15 mouse cellular contexts compared by ENCODE assay signal in genomic region chr7:116149568-116149967, GRCm38 (mm10).
DNase-seq lines count a peak whose midpoint lies in the region; ATAC-seq lines count a peak whose summit lies in the region.
"Had no signal": no experiment of that assay in that cellular context is flagged by ENCODE, and none has a peak within 500 bp of the region (broad histone marks: within the 10 kb centered on the region; RNA-seq: fewer than 3 reads in every experiment).

No protein-coding gene starts in this region.

- ATAC-seq in common myeloid progenitor, adult 5-6 weeks (replicated peaks; ENCODE audit: low read depth, poor library complexity, severe bottlenecking), result peak; percentile 86
- ATAC-seq in megakaryocyte, adult 5-6 weeks (ENCODE audit: poor library complexity, severe bottlenecking), result peak; percentile 97
- ATAC-seq: forebrain, embryonic 15.5 days had no signal

- peak; percentile 89 for DNase-seq in 416B (ENCODE audit: low read depth)
- no peak for DNase-seq in layer of hippocampus, adult 11-12 months (ENCODE audit: low spot score)
- no peak for DNase-seq in spleen, postnatal 10 days (ENCODE audit: low spot score in 2 of 2)
- DNase-seq in embryo, embryonic 10 days (ENCODE audit: low spot score), result no peak
- DNase-seq: adrenal gland, adult 2 months; adrenal gland, postnatal 25 days; cerebellum, adult 18-20 months; cerebellum, adult 9-11 months; gastrocnemius, postnatal 36 days; heart, adult 18-20 months; heart, postnatal 10 days; heart, postnatal 4 days had no signal
